Mouse (Mus musculus) stomach, embryonic 14.5 days (tissue): ENCODE measurements around the gene Stn1. TPM values are rescaled to one million over a fixed set of nuclear protein-coding genes. Genes with fewer than 3 reads are reported as not detected.

Experiments
- ATAC-seq: fragments of 200-750 bp; cut with Nextera tagmentation; 2 replicates; pipeline ENCODE4 v1.8.0; 2017; ENCODE audit warnings: low read depth, moderate TSS enrichment; ENCODE audit not compliant: insufficient number of reproducible peaks, insufficient read depth, low FRiP score
- H3K27ac ChIP-seq: fragments of 300-500 bp; sonication (generic); 2 replicates; pipeline ENCODE4 v1.5.1; 2014; ENCODE audit warnings: mild to moderate bottlenecking, low read length, moderate library complexity, mixed read lengths
- H3K27me3 ChIP-seq: fragments of 300-500 bp; sonication (generic); 2 replicates; pipeline ENCODE4 v1.6.1; 2014; ENCODE audit warnings: low read length, control low read depth, mixed read lengths; ENCODE audit not compliant: control insufficient read depth, insufficient read depth
- H3K36me3 ChIP-seq: fragments of 300-500 bp; sonication (generic); 2 replicates; pipeline ENCODE4 v1.6.1; 2014; ENCODE audit warnings: mild to moderate bottlenecking, control low read depth, low read length, moderate library complexity, mixed read lengths; ENCODE audit not compliant: control insufficient read depth, insufficient read depth
- H3K4me1 ChIP-seq: fragments of 300-500 bp; sonication (generic); 2 replicates; pipeline ENCODE4 v1.6.1; 2014; ENCODE audit warnings: low read length, control low read depth, mixed read lengths; ENCODE audit not compliant: control insufficient read depth, insufficient read depth
- H3K4me2 ChIP-seq: fragments of 300-500 bp; sonication (generic); replicated peaks from 2 replicates; pipeline ENCODE4 v1.6.1; 2014; ENCODE audit warnings: low read depth, low read length, control low read depth
- H3K4me3 ChIP-seq: fragments of 300-500 bp; sonication (generic); 2 replicates; pipeline ENCODE4 v1.5.1; 2014; ENCODE audit warnings: low read depth, low read length, control low read depth
- H3K9ac ChIP-seq: fragments of 300-500 bp; sonication (generic); replicated peaks from 2 replicates; pipeline ENCODE4 v1.6.1; 2014; ENCODE audit warnings: low read depth, mild to moderate bottlenecking, control low read depth, low read length, moderate library complexity, mixed read lengths
- H3K9me3 ChIP-seq: fragments of 300-500 bp; sonication (generic); 2 replicates; pipeline ENCODE4 v1.6.1; 2016; ENCODE audit warnings: low read depth, low read length, control low read depth; ENCODE audit not compliant: control insufficient read depth
- WGBS: fragments of 180-500 bp; shearing (Covaris S2); extraction: QIAGEN DNeasy Blood & Tissue Kit; methylation state at CpG from one replicate; pipeline ENCODE4 v1.1.7; 2014; 5-methylcytosine and 5-hydroxymethylcytosine counted together
- polyA plus RNA-seq: library from polyadenylated mRNA; unstranded; fragments of >200 nt; fragmentation: Nextera tagmentation; extraction: Ambion mirVana; gene quantifications from 2 replicates; pipeline ENCODE4 v1.2.1, GENCODE M21; 2014

Stn1 gene
- polyA plus RNA-seq, 1 experiment from 2014 or later, result 68.4 TPM

DNA sequence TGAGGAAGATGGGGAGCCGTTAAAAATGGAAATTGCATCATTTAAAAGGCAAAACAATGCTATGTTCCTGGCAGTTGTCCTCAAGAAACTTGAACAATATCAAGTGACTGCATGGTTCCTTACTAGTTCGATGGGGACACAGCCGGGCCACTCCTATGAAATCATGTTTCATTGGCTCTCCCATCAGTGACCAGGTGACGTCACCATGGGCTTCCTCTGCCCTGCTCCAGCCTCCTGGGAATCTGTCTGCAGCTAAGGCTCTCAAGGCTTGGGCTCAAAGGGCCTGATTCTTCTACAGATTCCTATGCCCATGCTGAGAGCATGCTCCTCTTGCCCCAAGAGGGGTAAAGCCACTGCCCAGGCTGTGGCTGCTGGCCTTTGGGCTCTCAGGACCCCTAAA, 12.3 kb upstream of the Stn1 start:
- no peak overlapping the region for H3K4me3 ChIP-seq
- no peak overlapping the region for H3K9ac ChIP-seq
- H3K4me2 ChIP-seq, result no peak overlapping the region
- no peaks in the 10 kb centered on the region for H3K27me3 ChIP-seq
- 88% methylated on average over 4 of the region's 4 CpGs for WGBS
- no peak for ATAC-seq
- H3K27ac ChIP-seq, result no peak overlapping the region
- 0 out of 2 replicates have a peak, but pooled peaks cover 3% of the 10 kb centered on the region for H3K4me1 ChIP-seq
- H3K36me3 ChIP-seq, result no peaks in the 10 kb centered on the region
- H3K9me3 ChIP-seq, result no peaks in the 10 kb centered on the region

DNA sequence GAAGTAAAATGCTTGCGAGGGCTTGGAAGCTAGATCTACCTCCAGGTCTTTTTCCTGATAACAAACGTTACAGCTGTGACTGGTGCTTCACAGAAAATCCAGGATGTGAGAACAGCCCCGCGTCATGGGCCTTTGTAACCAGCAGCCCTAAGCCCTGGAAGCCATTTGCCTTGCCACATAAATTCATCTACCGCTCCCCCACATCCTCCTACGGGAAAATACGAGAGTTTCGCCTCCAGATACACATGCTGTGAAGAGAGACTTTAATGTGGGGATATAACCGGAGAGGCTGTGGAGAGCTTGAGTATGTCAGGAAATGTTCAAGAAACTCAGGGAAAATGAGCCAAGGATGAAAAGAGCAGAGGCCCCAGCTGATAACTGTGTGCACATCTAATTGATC, 11.9 kb upstream of the Stn1 start:
- 73% methylated on average over 9 of the region's 9 CpGs for WGBS
- H3K9me3 ChIP-seq, result no peaks in the 10 kb centered on the region
- no peak for ATAC-seq
- 0 out of 2 replicates have a peak, but pooled peaks cover 3% of the 10 kb centered on the region for H3K4me1 ChIP-seq
- H3K9ac ChIP-seq, result no peak overlapping the region
- H3K27me3 ChIP-seq, result no peaks in the 10 kb centered on the region
- no peaks in the 10 kb centered on the region for H3K36me3 ChIP-seq
- H3K4me2 ChIP-seq, result no peak overlapping the region
- H3K27ac ChIP-seq, result no peak overlapping the region
- no peak overlapping the region for H3K4me3 ChIP-seq

DNA sequence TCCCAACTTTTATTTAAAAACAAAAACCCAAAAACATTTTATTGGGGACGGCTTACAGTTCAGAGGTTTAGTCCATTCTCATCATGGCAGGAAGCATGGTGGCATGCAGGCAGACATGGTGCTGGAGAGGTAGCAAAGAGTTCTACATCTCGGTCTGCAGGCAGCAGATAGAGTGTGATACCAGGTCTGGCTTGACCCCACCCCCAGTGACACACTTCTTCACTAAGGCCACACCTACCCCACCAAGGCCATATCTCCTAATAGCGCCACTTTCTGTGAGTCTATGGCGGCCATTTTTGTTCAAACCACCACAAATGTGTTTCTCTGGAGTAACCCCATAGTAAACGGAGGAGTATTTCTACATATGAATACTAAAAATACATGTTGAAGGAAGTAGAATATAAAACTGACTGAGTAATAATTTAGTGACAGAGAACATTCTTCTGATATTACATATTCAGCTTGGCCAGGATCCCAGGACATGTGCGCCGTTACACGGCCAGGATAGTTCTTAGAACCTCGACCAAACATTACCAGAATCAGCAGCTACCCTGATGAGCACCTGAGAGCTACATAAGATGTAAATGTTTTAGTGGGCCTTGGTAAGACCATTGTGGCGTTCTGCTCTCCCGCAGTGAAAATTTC, 11.2 kb upstream of the Stn1 start:
- H3K9ac ChIP-seq, result no peak overlapping the region
- H3K4me1 ChIP-seq, result 0 out of 2 replicates have a peak, but pooled peaks cover 8% of the 10 kb centered on the region
- no peak for ATAC-seq
- no peaks in the 10 kb centered on the region for H3K27me3 ChIP-seq
- no peak overlapping the region for H3K27ac ChIP-seq
- no peaks in the 10 kb centered on the region for H3K36me3 ChIP-seq
- WGBS, result 79% methylated on average over 11 of the region's 11 CpGs
- no peak overlapping the region for H3K4me3 ChIP-seq
- no peaks in the 10 kb centered on the region for H3K9me3 ChIP-seq
- no peak overlapping the region for H3K4me2 ChIP-seq

DNA sequence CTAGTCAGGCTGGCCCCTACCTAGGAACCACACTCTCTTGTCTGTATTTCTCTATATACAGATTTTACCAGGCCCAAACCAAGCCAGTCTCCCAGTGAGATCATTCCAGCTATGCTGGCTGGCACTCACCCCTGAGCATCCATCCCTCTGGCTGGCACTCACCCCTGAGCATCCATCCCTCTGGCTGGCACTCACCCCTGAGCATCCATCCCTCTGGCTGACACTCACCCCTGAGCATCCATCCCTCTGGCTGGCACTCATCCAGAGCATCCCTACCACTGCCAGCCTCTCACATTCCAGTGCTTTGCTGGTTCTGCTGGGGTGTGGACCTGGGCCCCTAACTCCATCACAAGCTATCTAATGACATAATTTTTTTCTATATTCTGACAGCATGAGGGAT, 8.2 kb upstream of the Stn1 start:
- Histone ChIP-seq H3K9ac (no peak overlapping the region), H3K27me3 (no peaks in the 10 kb centered on the region), H3K4me1 (0 out of 2 replicates have a peak, but pooled peaks cover 9% of the 10 kb centered on the region), H3K4me3 (no peak overlapping the region), H3K4me2 (no peak overlapping the region), H3K36me3 (no peaks in the 10 kb centered on the region), H3K27ac (no peak overlapping the region), H3K9me3 (no peaks in the 10 kb centered on the region)
- no peak for ATAC-seq

DNA sequence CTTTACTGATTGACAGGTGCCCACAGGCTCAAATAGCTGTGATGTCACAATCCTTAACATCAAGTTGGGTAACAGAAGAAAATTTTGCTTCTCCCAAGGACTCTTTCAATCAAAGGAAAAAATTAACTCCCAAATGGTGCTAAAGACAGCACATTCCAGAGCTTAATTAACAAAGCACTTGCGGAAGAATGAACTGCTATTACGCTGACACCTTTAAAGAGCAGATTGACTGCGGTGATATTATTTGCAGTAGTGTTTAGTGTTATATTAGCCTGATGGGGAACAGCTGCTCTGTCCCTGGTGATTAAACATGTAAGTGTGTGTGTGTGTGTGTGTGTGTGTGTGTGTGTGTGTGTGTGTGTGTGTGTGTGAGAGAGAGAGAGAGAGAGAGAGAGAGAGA, 7.7 kb upstream of the Stn1 start:
- no peak for ATAC-seq
- no peak overlapping the region for H3K4me2 ChIP-seq
- no peak overlapping the region for H3K9ac ChIP-seq

DNA sequence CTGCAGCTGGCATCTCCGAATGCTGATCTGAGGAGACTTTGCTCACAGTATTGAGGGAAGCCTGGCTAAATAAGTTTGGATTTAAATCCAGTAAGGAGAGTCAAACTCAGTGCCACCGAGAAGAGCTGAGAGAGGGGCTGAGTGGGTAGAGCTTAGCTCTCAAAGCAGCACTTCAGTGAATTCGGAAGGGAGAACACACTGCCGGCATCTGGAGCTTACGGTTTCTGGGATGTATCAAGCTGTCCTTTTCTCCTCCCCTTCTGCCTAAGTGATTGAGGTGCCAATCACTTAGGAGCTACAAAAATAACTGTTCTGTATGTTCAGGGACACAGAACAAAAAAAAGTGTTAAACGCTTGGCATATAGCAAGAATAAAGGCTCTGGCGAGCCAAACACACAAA, 5.1 kb upstream of the Stn1 start:
- Histone ChIP-seq H3K4me1 (peaks cover 23% of the 10 kb centered on the region), H3K27me3 (no peaks in the 10 kb centered on the region), H3K4me2 (no peak overlapping the region), H3K4me3 (no peak overlapping the region), H3K9ac (no peak overlapping the region), H3K36me3 (no peaks in the 10 kb centered on the region), H3K27ac (no peak overlapping the region), H3K9me3 (no peaks in the 10 kb centered on the region)
- no peak for ATAC-seq
- 56% methylated on average over 7 of the region's 7 CpGs for WGBS

More for the DNA sequence above, 7.7 kb upstream of the Stn1 start:
- Histone ChIP-seq H3K27me3 (no peaks in the 10 kb centered on the region), H3K27ac (no peak overlapping the region), H3K4me1 (0 out of 2 replicates have a peak, but pooled peaks cover 9% of the 10 kb centered on the region), H3K4me3 (no peak overlapping the region), H3K36me3 (no peaks in the 10 kb centered on the region), H3K9me3 (no peaks in the 10 kb centered on the region)
- 29% methylated on average over 3 of the region's 3 CpGs for WGBS

DNA sequence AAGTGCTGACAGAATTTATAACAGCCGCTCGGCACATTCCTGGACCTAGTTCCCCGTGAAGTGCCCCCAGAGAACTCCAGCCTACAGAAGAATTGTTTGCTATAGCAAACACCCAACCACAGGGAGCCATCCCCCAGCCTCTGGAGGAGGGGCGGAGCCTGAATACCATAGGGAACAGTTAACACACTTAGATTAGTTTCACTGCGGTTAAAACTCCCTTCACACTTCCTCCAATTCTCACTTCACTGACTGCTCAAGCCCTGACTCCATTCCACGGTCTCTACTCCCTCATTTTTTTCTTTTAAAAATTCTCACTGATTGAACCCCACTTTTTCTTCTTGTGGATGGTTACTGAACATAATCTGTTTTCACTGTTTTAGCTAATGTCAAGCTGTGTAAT, 1.5 kb upstream of the Stn1 start:
- no peak overlapping the region for H3K4me3 ChIP-seq
- H3K27ac ChIP-seq, result peak overlapping the region; percentile 91; the same call in 1 of the 2 replicates
- no peak for ATAC-seq
- H3K9ac ChIP-seq, result no peak overlapping the region
- no peaks in the 10 kb centered on the region for H3K27me3 ChIP-seq
- H3K36me3 ChIP-seq, result no peaks in the 10 kb centered on the region
- no peaks in the 10 kb centered on the region for H3K9me3 ChIP-seq
- no peak overlapping the region for H3K4me2 ChIP-seq
- peaks cover 29% of the 10 kb centered on the region for H3K4me1 ChIP-seq
- WGBS, result 11% methylated on average over 6 of the region's 6 CpGs

DNA sequence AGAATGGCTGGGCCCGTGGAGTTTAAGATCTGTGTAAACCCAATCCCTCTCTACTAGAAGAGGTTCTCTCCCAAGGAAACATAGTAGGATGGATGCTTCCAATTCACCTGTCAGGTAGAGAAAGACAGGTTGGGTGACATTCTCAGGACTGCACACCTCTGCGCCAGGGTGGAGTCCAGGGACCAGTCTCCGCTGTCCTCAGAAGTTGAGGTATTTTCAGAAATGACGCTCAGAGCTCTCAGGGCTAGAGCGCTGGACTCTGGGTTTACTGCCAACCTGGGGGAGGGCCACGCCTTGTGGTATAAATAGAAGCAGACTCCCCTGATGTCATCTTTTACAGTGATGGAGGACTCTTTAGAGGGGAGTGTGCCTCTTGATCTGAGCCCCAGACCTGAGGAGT, 572 bp upstream of the Stn1 start:
- H3K9me3 ChIP-seq, result no peaks in the 10 kb centered on the region
- ATAC-seq, result no peak
- H3K4me1 ChIP-seq, result peaks cover 26% of the 10 kb centered on the region
- H3K27ac ChIP-seq, result peak overlapping the region; percentile 91
- no peak overlapping the region for H3K9ac ChIP-seq
- peaks cover 5% of the 10 kb centered on the region; the same call in 1 of the 2 replicates for H3K36me3 ChIP-seq
- no peaks in the 10 kb centered on the region for H3K27me3 ChIP-seq
- no peak overlapping the region; the same call in 1 of the 2 replicates for H3K4me3 ChIP-seq
- WGBS, result 47% methylated on average over 6 of the region's 6 CpGs
- H3K4me2 ChIP-seq, result peak overlapping the region; percentile 80
